Mouse (Mus musculus): ENCODE measurements around the gene Nop58.

DNA sequence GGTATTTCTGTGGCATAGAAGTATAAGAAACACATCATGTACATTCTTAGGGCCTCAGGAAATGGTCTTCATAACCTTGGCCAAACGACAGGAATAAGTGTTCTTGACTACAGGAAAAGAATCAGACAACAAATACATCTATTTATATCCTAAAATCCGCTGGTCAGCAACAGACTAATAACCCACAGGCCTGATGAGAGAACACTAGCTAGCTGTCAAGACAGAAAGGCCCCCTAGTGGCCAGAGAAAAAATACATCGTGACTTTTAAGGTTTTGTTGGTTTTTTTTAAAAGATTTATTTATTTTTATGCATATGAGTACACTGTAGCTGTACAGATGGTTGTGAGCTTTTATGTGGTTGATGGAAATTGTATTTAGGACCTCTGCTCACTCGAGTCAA, 35.1 kb downstream of the Nop58 start:
- TF ChIP-seq CTCF (IDR thresholded peaks at IDR 0.05; ENCODE audit: low read depth, low read length) (no peak), POLR2A (IDR thresholded peaks at IDR 0.05; ENCODE audit: extremely low read depth, insufficient read depth, low read length) (no peak)

Data from liver, adult 2 months (tissue).